Mouse (Mus musculus) c-Kit-positive CD71-positive TER-119-negative erythroid progenitor cells, embryonic 14.5 days (primary cell): ENCODE data around the gene Nup214.
"Not testable (repeated sequence)": the region's sequence is repeated elsewhere in the genome, so short reads cannot be mapped to it uniquely, and the experiment has no call there.

Experiments used
- DNase-seq: peaks from one replicate; pipeline ENCODE4 v3.0.0-alpha.2; 2013; ENCODE audit warnings: low read depth

Gene Nup214

GRCm38 (mm10) chr2:31964191-31964590 is 10.0 kb upstream of the Nup214 start:
- no peak for DNase-seq

GRCm38 (mm10) chr2:31965110-31965509 is 9.1 kb upstream of the Nup214 start:
- DNase-seq: peak; percentile 58

- no peak for DNase-seq
Measured at GRCm38 (mm10) chr2:31966801-31967200, 7.4 kb upstream of the Nup214 start.

DNA sequence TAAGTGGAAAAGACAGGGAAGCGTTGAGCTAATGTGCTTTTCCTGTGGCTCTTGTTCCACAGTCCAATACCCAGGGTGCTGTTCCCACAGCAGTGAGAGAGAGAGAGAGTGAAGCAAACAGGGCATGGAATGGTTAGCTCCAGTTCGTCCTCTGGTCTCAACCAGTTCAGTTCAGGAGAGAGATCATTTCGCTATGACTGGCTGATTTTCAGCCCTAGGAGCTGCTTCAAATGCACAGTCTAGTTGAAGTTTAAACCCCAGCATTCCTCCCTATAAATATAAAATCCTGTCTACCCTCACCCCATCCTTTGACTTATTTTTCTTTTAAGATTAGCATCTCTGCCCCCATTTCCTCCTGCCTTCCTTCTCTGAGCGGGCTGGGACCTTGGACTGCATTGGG is 1.6 kb upstream of the Nup214 start:
- DNase-seq: no peak

- DNase-seq: peak; percentile 21
Measured at GRCm38 (mm10) chr2:31974809-31975371, 654 bp downstream of the Nup214 start.

- DNase-seq: no peak
Measured at GRCm38 (mm10) chr2:31987774-31988173, 13.5 kb downstream of the Nup214 start.

DNA sequence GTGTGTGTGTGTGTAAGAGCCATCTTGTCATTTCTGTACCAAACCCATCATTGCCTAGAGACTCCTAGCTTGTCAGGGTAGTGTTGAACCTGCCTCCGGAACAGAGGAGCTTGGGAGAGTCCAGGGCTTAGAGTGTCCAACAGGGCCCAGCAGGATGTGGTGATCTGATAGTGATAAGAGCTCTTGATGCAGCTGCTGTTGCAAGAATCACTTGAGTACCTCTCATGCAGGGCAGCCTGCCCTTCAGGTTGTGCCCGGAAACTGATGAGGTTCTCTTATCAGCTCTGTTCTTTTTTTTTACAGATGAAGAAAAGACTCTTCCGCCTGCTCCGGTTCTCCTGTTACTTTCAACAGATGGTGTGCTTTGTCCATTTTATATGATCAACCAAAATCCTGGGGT is 16.7 kb downstream of the Nup214 start:
- DNase-seq: no peak

DNA sequence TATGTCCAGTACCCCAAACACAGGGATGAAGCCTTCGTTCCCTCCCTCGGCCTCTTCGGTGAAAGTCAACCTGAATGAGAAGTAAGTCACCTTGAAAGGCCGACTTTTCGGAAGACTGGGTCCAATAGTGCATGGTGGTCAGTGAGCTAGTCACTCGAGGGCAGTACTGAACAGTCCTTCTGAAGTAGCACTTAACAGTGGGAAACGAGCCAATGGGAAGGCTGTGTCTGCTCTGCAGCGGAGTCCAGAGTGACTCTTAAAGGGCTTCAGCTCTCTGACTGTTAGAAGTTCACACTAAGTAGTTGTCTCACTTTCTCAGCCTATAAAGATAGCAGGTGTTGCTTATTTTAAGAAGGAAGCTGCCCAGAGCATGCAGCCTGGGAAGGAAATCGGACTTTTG is 20.7 kb downstream of the Nup214 start:
- DNase-seq: no peak

DNA sequence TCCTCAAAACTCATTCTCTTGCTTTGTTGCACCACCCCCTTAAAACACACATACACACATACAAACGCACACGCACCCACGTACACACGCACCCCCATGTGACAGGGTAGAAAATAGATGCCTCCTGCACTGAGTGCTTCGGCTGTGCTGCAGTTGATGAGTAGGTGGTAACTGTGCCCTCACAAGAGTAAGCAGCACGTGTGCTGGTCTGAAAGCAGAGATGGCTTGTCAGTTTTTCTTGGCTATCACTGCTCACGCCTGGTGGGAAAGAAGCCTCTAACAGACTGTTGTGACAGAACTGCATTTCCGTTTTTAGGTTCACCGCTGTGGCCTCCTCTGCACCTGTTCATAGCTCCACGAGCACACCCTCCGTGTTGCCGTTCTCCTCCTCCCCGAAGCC is 21.8 kb downstream of the Nup214 start:
- DNase-seq: no peak

- DNase-seq: no peak
Measured at GRCm38 (mm10) chr2:31997539-31997938, 23.3 kb downstream of the Nup214 start.

DNA sequence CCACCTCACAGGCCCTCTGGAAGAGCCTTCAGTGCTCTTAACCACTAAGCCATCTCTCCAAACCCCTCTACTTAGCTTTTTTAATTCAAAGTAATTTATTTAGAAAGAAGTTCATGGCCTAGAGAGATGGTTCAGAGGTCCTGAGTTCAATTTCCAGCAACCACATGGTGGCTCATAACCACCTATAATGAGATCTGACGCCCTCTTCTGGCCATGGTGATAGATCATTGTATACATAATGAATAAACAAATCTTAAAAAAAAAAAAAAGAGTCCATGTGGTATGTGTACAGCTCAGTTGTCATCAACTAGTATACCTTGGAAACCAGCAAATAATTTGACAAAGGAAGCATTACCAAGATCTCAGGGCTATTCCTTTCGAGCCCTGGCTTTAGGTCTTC is 24.2 kb downstream of the Nup214 start:
- peak; percentile 13 for DNase-seq

GRCm38 (mm10) chr2:32008311-32008710 is 34.1 kb downstream of the Nup214 start:
- no peak for DNase-seq

DNA sequence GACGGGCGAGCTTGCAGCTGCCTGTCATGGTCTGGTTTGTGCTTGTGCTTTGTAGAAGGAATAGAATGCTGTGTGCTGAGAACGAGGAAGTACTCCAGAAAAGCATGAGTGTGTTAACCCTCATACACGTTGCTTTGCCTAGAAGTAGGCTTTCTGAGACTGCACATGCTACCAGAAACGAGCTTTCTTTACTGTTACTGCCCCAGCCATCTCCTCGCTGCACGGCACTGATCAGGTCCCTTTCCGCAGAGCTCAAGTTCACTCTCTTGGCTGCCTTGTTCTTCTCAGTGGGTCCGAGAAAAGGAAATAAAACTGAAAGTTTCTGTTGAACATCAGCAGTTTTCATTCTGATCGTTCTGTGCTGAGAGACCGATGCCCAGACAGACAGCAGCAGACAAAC is 34.5 kb downstream of the Nup214 start:
- DNase-seq: no peak

DNA sequence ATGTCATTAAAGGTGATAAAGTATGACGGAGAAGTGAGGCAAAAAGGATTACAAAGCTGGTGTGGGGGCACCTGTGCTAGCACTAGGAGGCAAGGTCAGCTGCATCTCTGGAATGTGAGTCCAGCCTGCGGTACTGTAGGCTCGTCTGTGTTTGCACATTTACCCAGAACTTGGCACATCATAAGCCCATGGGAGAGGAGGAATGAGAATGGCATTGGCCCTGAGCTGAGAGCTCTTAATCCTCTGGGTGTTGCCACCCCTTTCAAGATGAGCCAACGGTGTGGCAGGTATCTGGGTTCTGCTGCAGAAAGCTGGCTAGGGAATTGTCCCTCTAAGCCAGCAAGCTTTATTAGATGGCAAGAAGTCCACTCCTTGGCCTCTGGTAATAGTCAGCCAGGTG is 45.5 kb downstream of the Nup214 start:
- DNase-seq: no peak

DNA sequence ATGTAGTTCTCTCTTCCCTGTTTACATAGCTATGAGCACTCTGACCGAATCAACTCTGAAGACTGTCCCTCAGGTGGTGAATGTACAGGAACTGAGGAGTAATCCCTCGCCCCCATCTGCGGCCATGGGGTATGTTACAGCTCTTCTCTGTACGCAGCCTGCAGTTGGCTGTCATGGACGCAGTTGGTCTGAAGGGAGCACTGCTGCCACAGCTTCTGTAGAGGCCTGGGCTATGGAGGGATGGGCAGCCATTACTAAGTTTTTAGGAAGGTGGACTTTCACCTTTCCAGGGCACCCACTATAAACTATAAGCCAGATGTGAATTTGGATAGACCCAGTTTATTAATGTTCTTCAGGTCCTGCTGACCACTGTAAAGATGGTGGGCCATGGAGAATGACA is 46.0 kb downstream of the Nup214 start:
- DNase-seq: no peak

DNA sequence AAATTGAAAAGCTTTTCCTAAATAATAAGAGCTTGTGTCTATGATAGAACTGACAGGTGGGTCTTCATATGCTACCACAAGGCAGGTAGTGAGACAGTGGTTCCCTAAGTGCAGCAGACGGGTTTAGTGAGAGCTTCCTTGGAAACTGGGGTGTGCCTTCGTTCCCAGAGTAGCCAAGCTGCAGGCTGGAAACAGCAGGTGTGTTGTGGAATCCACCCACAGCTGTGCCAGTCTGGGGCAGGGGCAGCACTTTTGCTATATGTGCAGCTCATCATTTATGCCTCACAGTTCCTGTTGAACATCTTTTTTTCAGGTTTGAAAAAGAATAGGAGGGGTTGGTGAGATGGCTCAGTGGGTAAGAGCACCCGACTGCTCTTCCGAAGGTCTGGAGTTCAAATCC is 50.1 kb downstream of the Nup214 start:
- DNase-seq: no peak

GRCm38 (mm10) chr2:32029636-32030035 is 55.4 kb downstream of the Nup214 start:
- no peak for DNase-seq

DNA sequence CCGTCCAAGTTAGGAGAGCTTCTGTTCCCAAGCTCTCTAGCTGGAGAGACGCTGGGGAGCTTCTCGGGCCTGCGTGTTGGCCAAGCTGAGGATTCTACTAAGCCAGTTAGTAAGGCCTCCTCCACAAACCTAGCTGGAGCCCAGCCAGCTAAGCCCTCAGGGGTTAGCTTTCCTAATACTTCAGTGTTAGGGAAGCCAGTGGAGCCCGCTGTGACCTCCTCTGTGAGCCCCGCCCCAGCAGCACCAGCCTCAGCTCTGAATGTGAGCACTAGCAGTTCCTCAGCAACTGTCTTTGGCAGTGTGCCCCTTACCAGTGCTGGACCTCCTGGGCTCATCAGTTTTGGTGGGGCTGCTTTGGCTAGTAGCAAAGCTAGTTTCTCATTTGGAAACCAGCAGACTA is 59.2 kb downstream of the Nup214 start:
- no peak for DNase-seq

DNA sequence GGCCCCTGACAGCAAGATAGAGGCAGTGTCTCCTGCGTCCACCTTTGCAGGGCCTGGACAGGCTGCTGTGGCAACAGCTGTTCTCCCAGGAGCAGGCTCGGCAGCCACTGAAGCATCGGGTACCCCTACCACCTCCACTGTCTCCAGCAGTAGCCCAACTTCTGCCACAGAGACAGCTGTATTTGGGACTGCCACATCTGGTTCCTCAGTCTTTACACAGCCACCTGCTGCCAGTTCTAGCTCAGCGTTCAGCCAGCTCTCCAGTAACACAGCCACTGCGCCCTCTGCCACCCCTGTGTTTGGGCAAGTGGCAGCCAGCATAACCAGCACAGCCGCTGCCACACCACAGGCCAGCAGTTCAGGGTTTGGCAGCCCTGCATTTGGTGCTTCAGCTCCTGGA is 60.0 kb downstream of the Nup214 start:
- DNase-seq: no peak

GRCm38 (mm10) chr2:32037279-32037858 is 63.1 kb downstream of the Nup214 start:
- no peak for DNase-seq

- no peak for DNase-seq
Measured at GRCm38 (mm10) chr2:32038661-32039081, 64.4 kb downstream of the Nup214 start.

DNA sequence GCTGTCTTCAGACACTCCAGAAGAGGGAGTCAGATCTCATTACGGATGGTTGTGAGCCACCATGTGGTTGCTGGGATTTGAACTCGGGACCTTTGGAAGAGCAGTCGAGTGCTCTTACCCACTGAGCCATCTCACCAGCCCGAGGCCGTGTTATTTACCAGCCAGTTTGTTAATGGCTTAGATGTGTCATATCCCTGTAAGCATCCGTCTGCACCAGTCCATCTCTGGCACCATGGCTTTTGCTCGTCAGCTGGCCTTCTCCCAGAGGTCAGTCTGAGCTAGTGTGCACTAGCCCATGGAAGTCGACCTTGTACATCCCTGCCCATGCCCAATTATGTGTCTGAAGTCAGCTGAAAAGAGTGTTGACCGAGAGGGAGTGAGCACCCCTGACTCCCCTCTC is 66.4 kb downstream of the Nup214 start:
- not testable (repeated sequence) for DNase-seq

DNA sequence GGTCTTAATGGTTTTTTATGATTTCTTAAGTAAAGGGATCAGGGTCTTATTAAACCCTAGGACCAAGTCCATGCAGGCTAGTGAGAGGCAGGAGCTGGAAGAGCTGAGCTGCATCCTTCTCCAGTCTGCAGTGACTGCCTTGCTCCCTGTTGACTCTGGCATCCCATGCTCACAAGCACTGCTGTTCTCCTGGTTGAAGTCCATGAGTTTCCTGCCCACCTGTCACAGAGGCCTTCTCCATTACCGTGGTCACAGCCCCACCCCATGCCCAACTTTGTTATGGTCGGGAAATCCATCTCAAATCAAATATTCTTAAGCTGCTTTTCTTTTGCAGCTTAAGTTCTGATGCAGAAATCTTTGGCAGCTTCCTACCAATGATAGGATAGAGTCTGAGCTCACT is 66.9 kb downstream of the Nup214 start:
- no peak for DNase-seq

DNA sequence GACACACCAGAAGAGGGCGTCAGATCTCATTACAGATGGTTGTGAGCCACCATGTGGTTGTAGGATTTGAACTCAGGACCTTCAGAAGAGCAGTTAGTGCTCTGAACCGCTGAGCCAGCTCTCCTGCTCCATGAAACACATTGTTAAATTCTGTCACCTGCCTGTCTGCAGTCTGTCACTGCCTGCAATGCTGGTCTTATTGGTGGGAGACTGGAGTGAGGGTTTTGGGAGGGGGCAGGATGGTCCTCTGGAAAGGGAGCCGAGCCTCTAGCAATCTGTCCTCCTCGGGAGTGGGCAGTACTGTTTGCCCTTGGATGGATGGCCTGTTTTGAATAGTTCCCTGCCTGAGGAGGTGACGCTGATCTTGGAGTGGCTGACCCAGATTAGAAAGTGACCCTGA is 69.6 kb downstream of the Nup214 start:
- DNase-seq: no peak
